Mouse (Mus musculus) B cell, adult 2 months (primary cell): ENCODE results near the gene Pebp1.

ENCODE experiments used
- DNase-seq, 2 experiments: peaks; one replicate each; pipeline ENCODE4 v3.0.0; 2022

The Pebp1 gene

DNA sequence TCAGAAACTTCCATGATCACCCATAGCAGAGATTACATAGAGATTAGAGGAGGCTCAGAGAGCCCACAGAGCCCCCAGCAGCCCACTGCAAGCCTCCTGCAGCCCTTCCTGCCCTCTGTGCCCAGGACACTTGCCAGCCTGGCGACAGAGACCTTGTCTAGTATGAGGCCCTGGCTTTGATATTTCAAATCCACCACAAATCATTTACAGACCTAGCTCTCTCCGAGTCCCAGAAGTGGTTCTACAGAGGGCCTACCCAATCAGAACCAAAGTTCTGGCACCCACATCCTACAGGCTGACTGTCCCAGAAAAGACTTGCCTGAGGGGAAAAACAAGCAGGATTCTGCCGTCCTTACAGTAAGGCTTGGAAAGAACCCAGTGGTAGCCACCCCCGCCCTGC lies 2.2 kb downstream of the Pebp1 start:
- DNase-seq: no peak

- no peak for DNase-seq
Measured at GRCm38 (mm10) chr5:117284682-117285081, 2.7 kb downstream of the Pebp1 start.

GRCm38 (mm10) chr5:117284029-117284428 lies 3.4 kb downstream of the Pebp1 start:
- DNase-seq: no peak

- DNase-seq: no peak
Measured at GRCm38 (mm10) chr5:117282360-117282759, 5.1 kb downstream of the Pebp1 start.

DNA sequence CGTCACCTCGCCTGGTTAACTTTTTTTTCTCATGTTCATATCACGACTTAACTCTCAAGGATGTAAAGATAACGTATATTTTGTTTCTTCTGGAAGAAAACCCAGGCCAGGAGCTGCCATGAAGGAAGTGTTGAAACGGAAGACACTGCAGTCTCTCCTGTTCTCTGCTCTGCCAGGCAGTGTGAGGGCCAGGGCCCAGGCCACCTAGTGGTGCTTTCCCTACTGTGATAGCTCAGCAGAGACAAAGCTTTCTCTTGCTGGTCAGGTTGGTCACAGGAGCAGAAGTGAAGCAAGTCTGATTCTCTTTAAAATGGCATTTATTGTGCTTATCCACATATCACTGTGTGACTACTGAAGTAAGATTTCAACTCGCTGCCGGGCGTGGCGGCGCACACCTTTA lies 5.9 kb downstream of the Pebp1 start:
- no peak for DNase-seq

- DNase-seq: no peak
Measured at GRCm38 (mm10) chr5:117279669-117280050, 7.8 kb downstream of the Pebp1 start.

DNA sequence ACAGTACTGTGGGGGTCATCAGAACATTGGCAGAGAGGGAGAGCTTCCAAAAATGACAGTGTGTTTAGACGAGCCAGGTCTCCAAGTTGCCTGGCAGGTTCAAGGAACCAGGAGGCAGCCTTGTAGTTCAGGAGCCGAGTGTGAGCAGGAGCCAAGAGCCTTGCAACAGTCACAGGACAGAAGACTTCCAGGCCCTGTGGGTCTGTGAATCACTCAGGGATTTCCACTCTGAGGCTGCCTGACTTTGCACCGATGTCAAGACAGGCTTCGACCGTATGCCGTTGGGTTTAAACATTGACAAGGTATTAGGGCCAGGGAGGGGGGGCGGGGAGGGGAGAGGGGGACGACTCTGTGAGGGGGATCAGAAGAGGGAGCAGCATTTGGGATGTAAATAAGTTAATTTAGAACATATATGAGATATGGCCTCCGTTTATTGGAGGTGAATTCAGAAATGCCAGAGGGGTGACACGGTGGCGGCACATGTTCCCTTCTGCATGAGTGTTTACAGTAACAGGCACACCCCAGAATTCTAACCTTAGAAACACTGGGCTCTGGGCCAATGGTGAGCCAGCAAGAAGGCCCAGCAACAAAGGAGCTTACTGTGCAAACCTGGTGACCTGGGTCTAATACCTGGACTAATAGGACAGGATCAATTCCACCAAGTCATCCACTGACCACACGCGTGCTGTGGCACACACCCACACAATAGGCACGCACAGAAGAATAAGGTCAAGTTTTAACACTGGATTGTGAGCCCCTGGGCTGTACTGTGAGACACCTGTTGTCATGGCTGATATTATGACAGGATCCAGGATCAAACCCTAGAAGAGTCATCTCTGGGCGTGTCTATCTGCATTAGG lies 8.4 kb downstream of the Pebp1 start:
- no peak for DNase-seq

DNA sequence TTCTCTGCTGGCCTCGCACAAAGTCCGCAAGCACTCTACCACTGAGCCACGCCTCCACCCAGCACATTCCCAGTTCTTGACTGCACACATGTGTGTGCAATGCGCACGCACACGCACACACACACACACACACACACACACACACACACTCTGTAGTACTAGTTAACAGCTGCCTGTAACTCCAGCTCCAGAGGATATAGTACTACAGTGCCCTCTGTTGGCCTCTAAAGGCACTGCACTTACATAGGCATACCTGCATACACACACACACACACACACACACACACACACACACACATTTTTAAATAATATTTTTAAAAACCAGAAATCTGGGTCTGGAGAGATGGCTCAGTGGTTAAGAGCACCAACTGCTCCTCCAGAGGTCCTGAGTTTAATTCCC lies 9.6 kb downstream of the Pebp1 start:
- no peak for DNase-seq

- DNase-seq: peak in 1 of 2 experiments; percentile 22
Measured at GRCm38 (mm10) chr5:117274817-117275216, 12.6 kb downstream of the Pebp1 start.

DNA sequence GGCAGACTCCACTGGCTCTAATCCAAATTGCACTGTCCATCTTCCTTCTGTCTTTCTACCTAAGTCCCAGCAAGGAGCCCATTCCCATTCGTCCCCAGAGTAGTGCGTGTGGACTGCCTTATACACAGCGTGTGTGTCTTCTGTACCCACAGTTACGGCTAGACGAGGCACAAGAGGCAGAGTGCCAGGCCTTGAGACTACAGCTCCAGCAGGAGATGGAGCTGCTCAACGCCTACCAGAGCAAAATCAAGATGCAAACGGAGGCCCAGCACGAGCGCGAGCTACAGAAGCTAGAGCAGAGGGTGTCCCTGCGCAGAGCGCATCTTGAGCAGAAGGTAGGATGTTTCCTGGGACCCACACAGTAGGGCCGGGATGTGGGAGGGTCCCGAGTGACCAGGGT lies 15.5 kb downstream of the Pebp1 start:
- no peak for DNase-seq

- DNase-seq: no peak
Measured at GRCm38 (mm10) chr5:117269395-117269794, 18.0 kb downstream of the Pebp1 start.

- no peak for DNase-seq
Measured at GRCm38 (mm10) chr5:117268749-117269148, 18.7 kb downstream of the Pebp1 start.

- DNase-seq: no peak
Measured at GRCm38 (mm10) chr5:117267913-117268312, 19.5 kb downstream of the Pebp1 start.

- DNase-seq: no peak
Measured at GRCm38 (mm10) chr5:117264701-117265100, 22.7 kb downstream of the Pebp1 start.

DNA sequence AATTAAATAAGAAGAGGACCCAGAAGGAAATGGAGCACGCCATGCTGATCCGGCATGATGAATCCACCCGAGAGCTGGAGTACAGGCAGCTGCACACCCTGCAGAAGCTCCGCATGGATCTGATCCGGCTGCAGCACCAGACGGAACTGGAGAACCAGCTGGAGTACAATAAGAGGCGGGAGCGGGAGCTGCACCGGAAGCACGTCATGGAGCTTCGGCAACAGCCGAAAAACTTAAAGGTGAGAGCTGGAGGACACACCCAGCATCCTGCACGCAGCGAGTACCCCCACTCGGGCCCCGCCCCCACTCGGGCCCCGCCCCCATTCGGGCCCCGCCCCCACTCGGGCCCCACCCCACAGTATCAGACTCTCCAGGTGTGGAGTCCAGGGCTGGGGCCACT lies 23.9 kb downstream of the Pebp1 start:
- DNase-seq: no peak

DNA sequence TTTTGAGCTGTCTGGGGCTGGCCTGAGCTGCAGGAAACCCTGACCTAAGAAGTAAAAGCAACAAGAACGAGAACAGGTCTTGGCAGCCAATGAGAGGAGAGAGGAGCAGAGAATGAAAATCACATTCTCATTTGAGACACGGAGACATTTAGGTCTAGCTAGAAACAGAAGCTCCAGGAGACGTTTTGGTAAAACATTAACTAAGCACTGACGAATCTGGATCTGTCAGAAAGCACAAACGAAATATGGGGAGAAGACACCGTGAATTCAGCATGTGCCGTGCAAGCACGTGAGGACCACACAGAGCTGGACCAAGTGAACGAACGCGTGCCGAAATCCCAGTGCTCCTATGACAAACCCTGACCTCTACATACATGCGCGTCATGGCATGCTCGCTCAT lies 29.1 kb downstream of the Pebp1 start:
- DNase-seq: no peak

- no peak for DNase-seq
Measured at GRCm38 (mm10) chr5:117251763-117252162, 35.7 kb downstream of the Pebp1 start.

GRCm38 (mm10) chr5:117250796-117251195 lies 36.6 kb downstream of the Pebp1 start:
- DNase-seq: no peak

DNA sequence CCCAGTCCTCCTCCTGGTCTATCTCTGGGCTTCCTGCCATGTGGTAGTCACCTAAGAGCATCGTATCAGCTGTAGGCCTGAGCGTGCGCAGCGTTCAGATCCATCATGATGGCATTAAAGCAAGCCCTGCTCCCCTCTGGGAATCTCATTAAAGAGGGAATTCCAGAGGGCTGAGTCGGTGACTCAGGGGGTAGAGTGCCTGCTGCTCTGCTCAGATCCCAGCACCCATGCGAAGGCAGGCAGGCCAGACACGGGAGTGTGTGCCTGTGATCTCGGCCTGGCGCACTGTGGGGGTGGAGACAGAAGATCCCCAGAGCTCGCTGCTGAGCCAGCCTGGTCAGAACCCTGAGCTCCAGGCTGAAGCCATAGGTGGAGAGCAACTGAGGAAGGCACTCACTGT lies 39.1 kb downstream of the Pebp1 start:
- no peak for DNase-seq

DNA sequence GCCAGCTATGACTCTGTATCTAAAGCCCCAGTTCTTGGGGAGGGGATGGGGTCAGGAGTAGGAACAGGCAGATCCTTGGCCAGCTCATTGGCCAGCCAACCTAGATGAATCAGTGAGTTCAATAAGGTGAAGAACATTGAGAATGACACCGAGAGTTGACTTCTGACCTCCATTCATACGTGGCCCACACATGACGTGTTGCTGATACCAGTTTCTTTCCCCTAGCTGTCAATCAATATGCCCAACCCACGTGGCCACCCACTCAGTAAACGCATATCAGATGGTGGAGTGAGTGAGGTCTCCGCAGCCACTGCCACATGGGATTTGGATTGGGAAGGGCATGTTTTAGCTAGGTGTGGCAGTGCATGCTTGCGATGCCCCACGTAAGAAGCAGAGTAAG lies 42.3 kb downstream of the Pebp1 start:
- DNase-seq: no peak

GRCm38 (mm10) chr5:117242671-117243478 lies 44.5 kb downstream of the Pebp1 start:
- no peak for DNase-seq

DNA sequence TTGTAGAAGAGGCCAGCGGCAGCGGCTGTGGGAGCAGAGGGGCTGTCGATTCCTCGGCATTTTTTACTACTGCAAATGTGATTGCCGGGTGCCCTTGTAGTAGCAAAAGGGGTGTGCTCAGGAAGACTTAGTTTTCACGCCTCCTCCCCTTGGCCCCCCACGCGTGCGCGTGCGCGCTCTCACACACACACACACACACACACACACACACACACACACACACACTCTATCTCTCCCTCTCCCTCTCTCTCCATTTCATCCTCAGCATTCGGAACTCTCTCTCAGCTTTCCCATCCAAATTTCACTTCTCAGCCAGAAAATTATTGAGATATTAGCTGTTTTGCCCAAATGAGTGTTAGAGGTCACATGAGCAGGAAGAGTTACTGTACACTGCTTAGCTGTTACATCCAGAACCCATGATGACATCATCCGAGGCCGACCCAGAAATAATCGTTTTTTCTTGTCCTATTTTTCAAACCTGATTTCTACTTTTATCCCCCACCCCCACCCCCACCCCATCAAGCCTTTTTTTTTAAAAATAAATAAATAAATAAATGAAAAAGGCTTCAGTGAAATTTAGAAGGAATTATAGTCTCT lies 45.4 kb downstream of the Pebp1 start:
- no peak for DNase-seq

GRCm38 (mm10) chr5:117240761-117241322 lies 46.6 kb downstream of the Pebp1 start:
- no peak for DNase-seq
